Mouse (Mus musculus) liver, postnatal 0 days (tissue): ENCODE results near the gene Eva1c.

Experiments used
- CTCF ChIP-seq: sonication (generic); IDR thresholded peaks from 2 replicates; pipeline ENCODE4 v1.5.1; 2016; ENCODE audit warnings: antibody characterized with exemption, low read depth
- EP300 ChIP-seq: IDR thresholded peaks from 2 replicates; pipeline ENCODE4 v1.6.1; 2016; ENCODE audit warnings: antibody characterized with exemption, low read depth, mild to moderate bottlenecking

DNA sequence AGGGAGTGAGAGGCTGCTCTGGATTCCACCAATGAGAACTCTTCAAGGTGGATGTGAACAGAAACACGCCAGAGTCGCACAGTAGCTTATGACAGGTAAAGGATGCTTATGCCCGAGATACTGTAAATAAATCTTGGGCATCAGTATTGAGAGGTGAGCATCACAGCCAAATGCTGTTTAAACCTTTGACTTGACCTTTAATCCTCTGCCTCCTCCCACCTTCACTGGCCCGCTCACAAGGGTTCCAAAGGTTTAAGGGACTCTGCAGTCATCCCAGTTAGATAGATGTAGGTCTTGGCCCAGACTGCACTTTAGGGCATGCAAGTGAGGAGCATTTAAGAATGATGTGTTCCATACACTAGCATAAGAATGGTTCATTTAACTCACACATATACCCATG, 31.7 kb downstream of the Eva1c start:
- TF ChIP-seq EP300: no peak
- no peak for TF ChIP-seq CTCF
